Mouse (Mus musculus) liver, postnatal 0 days (tissue): ENCODE measurements around the gene Rsl1.
"Not testable (repeated sequence)": the region's sequence is repeated elsewhere in the genome, so short reads cannot be mapped to it uniquely, and the experiment has no call there.

Source experiments
- CTCF ChIP-seq: sonication (generic); IDR thresholded peaks from 2 replicates; pipeline ENCODE4 v1.5.1; 2016; ENCODE audit warnings: antibody characterized with exemption, low read depth
- EP300 ChIP-seq: IDR thresholded peaks from 2 replicates; pipeline ENCODE4 v1.6.1; 2016; ENCODE audit warnings: antibody characterized with exemption, low read depth, mild to moderate bottlenecking

GRCm38 (mm10) chr13:67166122-67166521 is 6.9 kb upstream of the Rsl1 start:
- TF ChIP-seq CTCF, EP300: not testable (repeated sequence)
